Mouse (Mus musculus) stomach, postnatal 0 days (tissue): ENCODE results near the gene Gm42878. TPM values are rescaled to one million over a fixed set of nuclear protein-coding genes. Genes with fewer than 3 reads are reported as not detected.

Source experiments
- ATAC-seq: fragments of 200-750 bp; cut with Nextera tagmentation; 2 replicates; pipeline ENCODE4 v1.8.0; 2017; ENCODE audit not compliant: low FRiP score, low TSS enrichment
- DNase-seq: peaks from one replicate; pipeline ENCODE4 v3.0.0-alpha.2; 2016; ENCODE audit warnings: low spot score
- H3K27ac ChIP-seq: fragments of 300-500 bp; sonication (generic); replicated peaks from 2 replicates; pipeline ENCODE4 v1.5.1; 2014; ENCODE audit warnings: mild to moderate bottlenecking, control low read depth
- H3K27me3 ChIP-seq: fragments of 300-500 bp; sonication (generic); 2 replicates; pipeline ENCODE4 v1.6.1; 2014; ENCODE audit warnings: low read length; ENCODE audit not compliant: control insufficient read depth, insufficient read depth
- H3K36me3 ChIP-seq: fragments of 300-500 bp; sonication (generic); 2 replicates; pipeline ENCODE4 v1.6.1; 2014; ENCODE audit warnings: low read length, mixed read lengths; ENCODE audit not compliant: control insufficient read depth, insufficient read depth
- H3K4me1 ChIP-seq: fragments of 300-500 bp; sonication (generic); replicated peaks from 2 replicates; pipeline ENCODE4 v1.6.1; 2014; ENCODE audit warnings: antibody characterized with exemption; ENCODE audit not compliant: control insufficient read depth, insufficient read depth
- H3K4me2 ChIP-seq: fragments of 300-500 bp; sonication (generic); replicated peaks from 2 replicates; pipeline ENCODE4 v1.6.1; 2014; ENCODE audit warnings: low read depth, mild to moderate bottlenecking, control low read depth, moderate library complexity
- H3K4me3 ChIP-seq: fragments of 300-500 bp; sonication (generic); 2 replicates; pipeline ENCODE4 v1.5.1; 2014; ENCODE audit warnings: low read depth, low read length, control low read depth
- H3K9ac ChIP-seq: fragments of 300-500 bp; sonication (generic); 2 replicates; pipeline ENCODE4 v1.6.1; 2014; ENCODE audit warnings: mild to moderate bottlenecking, low read length, control low read depth, mixed read lengths
- H3K9me3 ChIP-seq: fragments of 300-500 bp; sonication (generic); 2 replicates; pipeline ENCODE4 v1.6.1; 2016; ENCODE audit warnings: low read length; ENCODE audit not compliant: control insufficient read depth
- CTCF ChIP-seq: IDR thresholded peaks from 2 replicates; pipeline ENCODE4 v1.5.1; 2016; ENCODE audit warnings: antibody characterized with exemption, low read depth, mild to moderate bottlenecking, moderate library complexity
- EP300 ChIP-seq: optimal IDR thresholded peaks from 2 replicates; pipeline ENCODE3; 2016; ENCODE audit warnings: antibody characterized with exemption
- WGBS: fragments of 180-500 bp; shearing (Covaris S2); extraction: QIAGEN DNeasy Blood & Tissue Kit; methylation state at CpG from one replicate; pipeline ENCODE4 v1.1.7; 2014; 5-methylcytosine and 5-hydroxymethylcytosine counted together
- polyA plus RNA-seq: library from polyadenylated mRNA; unstranded; fragments of >200 nt; fragmentation: Nextera tagmentation; extraction: Ambion mirVana; gene quantifications from 2 replicates; pipeline ENCODE4 v1.2.1, GENCODE M21; 2015

The Gm42878 gene
- polyA plus RNA-seq, 1 experiment from 2014 or later = not detected

DNA sequence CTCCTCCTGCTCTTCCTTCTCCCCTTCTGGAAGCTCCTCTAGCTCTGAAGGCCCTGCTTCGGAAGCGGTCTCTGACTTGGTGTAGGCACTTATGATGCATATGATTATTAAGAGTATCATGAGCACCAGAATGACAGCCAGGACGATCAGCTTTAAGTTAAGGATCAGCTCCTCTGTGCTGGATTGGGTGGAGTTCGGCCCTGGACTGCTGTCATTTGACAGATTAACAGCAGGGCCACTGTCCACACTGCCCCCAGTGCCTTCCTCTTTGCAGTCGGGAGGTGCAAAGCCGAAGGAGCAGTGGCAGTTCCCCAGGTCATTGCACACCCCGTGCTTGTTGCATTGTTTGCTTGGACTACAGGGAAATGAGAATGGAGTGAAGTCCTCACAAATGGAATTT lies 44.6 kb downstream of the Gm42878 start:
- H3K9ac ChIP-seq = no peak overlapping the region
- H3K27me3 ChIP-seq = no peaks in the 10 kb centered on the region
- no peaks in the 10 kb centered on the region for H3K4me1 ChIP-seq
- no peaks in the 10 kb centered on the region for H3K36me3 ChIP-seq
- no peak overlapping the region for H3K4me3 ChIP-seq
- H3K27ac ChIP-seq = no peak overlapping the region
- ATAC-seq (no peak), DNase-seq (no peak)
- no peak overlapping the region for H3K4me2 ChIP-seq
- no peaks in the 10 kb centered on the region for H3K9me3 ChIP-seq
- 65% methylated on average over 7 of the region's 7 CpGs for WGBS
- TF ChIP-seq CTCF = no peak
- no peak for TF ChIP-seq EP300

DNA sequence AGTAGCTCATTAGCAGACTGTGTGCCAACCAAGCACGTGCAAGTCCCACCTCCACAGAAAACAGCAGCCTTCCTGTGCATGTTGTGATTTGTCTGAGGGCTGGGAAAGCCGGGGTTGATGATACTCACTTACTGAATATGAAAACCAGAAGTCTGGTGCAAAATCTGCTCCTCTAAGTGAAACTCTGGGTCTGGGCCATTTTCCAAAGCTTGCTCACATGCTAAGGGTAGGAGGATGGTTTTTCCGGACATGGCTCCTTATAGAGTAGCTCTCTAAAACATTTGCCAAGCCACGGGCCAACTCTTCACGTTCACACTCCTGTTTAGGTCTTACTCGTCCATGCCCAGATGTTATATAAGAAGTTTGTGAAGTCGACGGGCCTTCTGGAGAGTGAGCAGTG lies 52.0 kb downstream of the Gm42878 start:
- 67% methylated on average over 8 of the region's 8 CpGs for WGBS

DNA sequence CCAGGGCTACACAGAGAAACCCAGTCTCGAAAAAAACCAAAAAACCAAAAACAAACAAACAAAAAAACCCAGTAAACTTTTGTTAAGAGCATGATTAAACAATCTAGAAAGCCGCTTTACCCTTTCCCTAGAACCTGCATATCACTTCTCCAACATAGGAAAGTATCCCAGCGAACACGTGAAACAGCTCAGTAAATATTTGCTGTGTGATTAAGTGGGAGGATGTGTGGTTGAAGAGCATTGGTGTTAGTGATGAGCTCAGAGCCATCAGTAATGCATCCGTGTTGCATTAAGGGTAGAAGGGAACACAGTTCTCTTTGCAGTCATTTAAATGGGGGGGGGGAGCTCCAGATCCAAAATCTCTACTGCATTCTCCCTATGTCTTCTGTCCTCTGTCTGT lies 60.5 kb downstream of the Gm42878 start:
- no peaks in the 10 kb centered on the region for H3K27me3 ChIP-seq
- no peak overlapping the region for H3K9ac ChIP-seq
- H3K4me2 ChIP-seq = no peak overlapping the region
- H3K4me1 ChIP-seq = no peaks in the 10 kb centered on the region
- 44% methylated on average over 5 of the region's 5 CpGs for WGBS
- TF ChIP-seq EP300 = no peak
- no peak for TF ChIP-seq CTCF
- H3K4me3 ChIP-seq = no peak overlapping the region
- peak; percentile 60; the same call in 1 of the 2 replicates for ATAC-seq
- no peaks in the 10 kb centered on the region for H3K9me3 ChIP-seq
- H3K36me3 ChIP-seq = no peaks in the 10 kb centered on the region
- no peak for DNase-seq
- no peak overlapping the region for H3K27ac ChIP-seq

More for the DNA sequence above, 52.0 kb downstream of the Gm42878 start:
- Histone ChIP-seq H3K4me2 (no peak overlapping the region), H3K4me1 (no peaks in the 10 kb centered on the region), H3K27ac (no peak overlapping the region), H3K9me3 (no peaks in the 10 kb centered on the region), H3K27me3 (no peaks in the 10 kb centered on the region), H3K4me3 (no peak overlapping the region), H3K36me3 (no peaks in the 10 kb centered on the region), H3K9ac (no peak overlapping the region)
- no peak for ATAC-seq
- no peak for DNase-seq
- no peak for TF ChIP-seq CTCF
- TF ChIP-seq EP300 = no peak

DNA sequence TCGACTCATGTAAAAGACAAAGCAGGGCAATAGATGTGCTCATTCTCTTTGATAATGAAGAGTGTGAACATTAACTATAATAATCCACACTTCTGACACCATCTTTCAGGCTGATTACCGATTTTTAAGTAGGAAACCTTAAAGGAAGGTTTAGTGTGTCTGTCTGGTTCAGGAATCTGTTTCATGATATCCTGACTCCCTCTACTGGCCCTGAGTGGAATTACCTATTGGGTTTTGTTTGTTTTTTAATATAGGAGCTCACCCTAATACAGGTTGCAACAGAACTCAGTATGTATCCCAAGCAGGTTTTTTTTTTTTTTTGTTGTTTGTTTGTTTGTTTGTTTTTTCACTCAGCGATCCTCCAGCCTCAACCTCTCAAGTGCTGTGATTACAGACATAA lies 67.6 kb downstream of the Gm42878 start:
- 31% methylated on average over 3 of the region's 3 CpGs for WGBS
- no peak overlapping the region for H3K4me2 ChIP-seq
- no peaks in the 10 kb centered on the region for H3K27me3 ChIP-seq
- H3K4me1 ChIP-seq = no peaks in the 10 kb centered on the region
- no peaks in the 10 kb centered on the region for H3K36me3 ChIP-seq
- H3K9ac ChIP-seq = no peak overlapping the region
- no peaks in the 10 kb centered on the region for H3K9me3 ChIP-seq
- TF ChIP-seq EP300 (no peak), CTCF (peak; percentile 91)
- ATAC-seq = peak; percentile 59; the same call in 1 of the 2 replicates
- DNase-seq = no peak
- H3K4me3 ChIP-seq = no peak overlapping the region
- no peak overlapping the region for H3K27ac ChIP-seq

DNA sequence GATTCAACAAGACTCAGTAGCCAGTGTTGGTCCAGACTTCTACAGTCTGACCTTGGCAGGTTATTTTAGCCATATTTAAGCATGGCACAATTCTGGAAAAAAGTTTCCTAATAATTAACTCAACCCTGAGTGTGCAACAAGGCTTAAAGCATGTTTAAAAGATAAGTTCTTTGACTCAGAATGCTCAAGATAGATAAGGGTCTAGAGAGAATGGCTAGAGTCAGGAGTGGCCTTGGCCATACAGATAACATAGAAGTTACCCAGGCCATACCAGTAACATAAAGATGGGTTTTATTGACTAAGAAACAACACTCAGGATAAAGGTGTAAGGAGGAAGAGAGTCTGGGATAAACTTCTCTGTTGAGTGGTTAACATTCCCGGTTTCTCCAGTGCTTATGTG lies 69.2 kb downstream of the Gm42878 start:
- DNase-seq (no peak), ATAC-seq (no peak)
- Histone ChIP-seq H3K27ac (no peak overlapping the region), H3K4me1 (no peaks in the 10 kb centered on the region), H3K9me3 (no peaks in the 10 kb centered on the region), H3K9ac (no peak overlapping the region), H3K4me2 (no peak overlapping the region), H3K27me3 (no peaks in the 10 kb centered on the region), H3K4me3 (no peak overlapping the region), H3K36me3 (no peaks in the 10 kb centered on the region)
- 56% methylated on average over 1 of the region's 1 CpGs for WGBS
- TF ChIP-seq EP300 (no peak), CTCF (no peak)

DNA sequence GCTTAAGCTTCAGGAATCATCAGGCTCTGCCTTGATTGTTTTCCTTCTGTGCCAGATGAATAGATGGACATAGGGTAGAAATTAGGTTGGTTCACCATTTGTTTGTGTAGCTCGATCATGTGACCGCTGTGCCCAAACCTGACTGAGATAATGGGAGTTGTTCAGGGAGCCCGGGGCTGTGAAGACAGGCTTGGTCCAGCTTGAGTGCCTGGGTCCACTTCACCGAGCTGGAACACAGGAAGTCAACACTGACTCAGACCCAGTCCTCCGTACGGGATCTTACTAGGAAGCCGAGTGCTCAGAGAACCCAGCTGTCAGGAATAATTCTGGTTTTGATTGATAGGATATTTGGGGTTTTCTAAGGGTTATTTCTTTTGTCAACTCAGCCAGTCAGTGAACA lies 70.7 kb downstream of the Gm42878 start:
- H3K9ac ChIP-seq = no peak overlapping the region
- 38% methylated on average over 7 of the region's 7 CpGs for WGBS
- H3K4me2 ChIP-seq = no peak overlapping the region

More for the DNA sequence above, 70.7 kb downstream of the Gm42878 start:
- H3K27ac ChIP-seq = no peak overlapping the region
- ATAC-seq (peak; percentile 75), DNase-seq (peak; percentile 45)
- no peaks in the 10 kb centered on the region for H3K4me1 ChIP-seq
- H3K4me3 ChIP-seq = no peak overlapping the region
- no peaks in the 10 kb centered on the region for H3K36me3 ChIP-seq
- no peaks in the 10 kb centered on the region for H3K27me3 ChIP-seq
- TF ChIP-seq EP300 = no peak
- no peak for TF ChIP-seq CTCF
- H3K9me3 ChIP-seq = no peaks in the 10 kb centered on the region
